ENCODE assay signal across 29 mouse cellular contexts in the genomic region with DNA sequence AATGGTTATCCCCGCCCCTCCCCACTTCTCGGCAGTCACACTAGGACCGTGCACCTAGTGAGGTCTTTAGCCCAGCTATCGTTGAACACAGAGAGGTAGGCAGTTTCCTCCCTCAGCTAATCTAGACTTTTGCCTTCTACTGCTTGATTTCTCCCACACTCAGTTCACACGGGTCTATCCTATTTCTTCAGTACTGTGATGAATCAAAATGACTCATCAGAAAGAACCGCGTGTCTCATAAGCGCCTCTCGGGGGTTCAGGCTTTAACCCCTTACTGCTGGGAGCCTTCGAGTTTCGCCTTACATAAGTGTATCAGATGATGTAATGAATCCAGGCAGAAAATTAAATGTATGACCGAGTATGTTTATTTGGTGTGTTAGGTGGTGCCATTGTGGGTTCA. TPM values are rescaled to one million over a fixed set of nuclear protein-coding genes. Genes with fewer than 3 reads are reported as not detected.
DNase-seq lines count a peak whose midpoint lies in the region; ATAC-seq and TF ChIP-seq lines count a peak whose summit lies in the region.
"Had no signal": no experiment of that assay in that cellular context is flagged by ENCODE, and none has a peak within 500 bp of the region (broad histone marks: within the 10 kb centered on the region; RNA-seq: fewer than 3 reads in every experiment).

No protein-coding gene starts in this region.

- no peak for ATAC-seq in intestine, embryonic 14.5 days (replicated peaks; ENCODE audit: low FRiP score, low TSS enrichment, low read depth)
- ATAC-seq in intestine, embryonic 16.5 days, result no peak
- ATAC-seq in CD4-positive, CD25-positive, alpha-beta regulatory T cell, adult 4 months, result peak; percentile 57
- ATAC-seq: hindbrain, embryonic 16.5 days; lung, postnatal 0 days had no signal

- H3K27me3 ChIP-seq in intestine, embryonic 14.5 days (replicated peaks; ENCODE audit: control insufficient read depth, insufficient read depth, low read length), result no peaks in the 10 kb centered on the region
- H3K27me3 ChIP-seq in intestine, embryonic 16.5 days (replicated peaks; ENCODE audit: control insufficient read depth, insufficient read depth, low read length), result no peaks in the 10 kb centered on the region
- H3K27me3 ChIP-seq in myocyte (ENCODE audit: control insufficient read depth, insufficient read depth, insufficient read length), result no peaks in the 10 kb centered on the region
- H3K27me3 ChIP-seq: heart, embryonic 15.5 days; stomach, embryonic 15.5 days had no signal

- H3K4me2 ChIP-seq in intestine, embryonic 14.5 days (ENCODE audit: low read length), result no peak overlapping the region
- H3K4me2 ChIP-seq in intestine, embryonic 16.5 days (ENCODE audit: low read depth, low read length), result no peak overlapping the region
- H3K4me2 ChIP-seq in myocyte (ENCODE audit: low read depth), result peak overlapping the region; percentile 83
- H3K4me2 ChIP-seq: embryonic facial prominence, embryonic 12.5 days; heart, embryonic 15.5 days; stomach, embryonic 15.5 days had no signal

- no peaks in the 10 kb centered on the region for H3K9me3 ChIP-seq in intestine, embryonic 14.5 days (ENCODE audit: control insufficient read depth, low read length)
- H3K9me3 ChIP-seq in intestine, embryonic 16.5 days (ENCODE audit: control insufficient read depth, low read length), result no peaks in the 10 kb centered on the region
- H3K9me3 ChIP-seq: embryonic facial prominence, embryonic 12.5 days; forebrain, embryonic 10.5 days; heart, embryonic 15.5 days; stomach, embryonic 15.5 days had no signal

- WGBS in intestine, embryonic 14.5 days, result 53% methylated on average over 12 of the region's 12 CpGs
- 54% methylated on average over 12 of the region's 12 CpGs for WGBS in intestine, embryonic 16.5 days

- H3K9ac ChIP-seq in intestine, embryonic 14.5 days (ENCODE audit: low read length), result no peak overlapping the region
- no peak overlapping the region for H3K9ac ChIP-seq in intestine, embryonic 16.5 days (ENCODE audit: low read depth, low read length)
- H3K9ac ChIP-seq: embryonic facial prominence, embryonic 12.5 days; heart, embryonic 15.5 days; stomach, embryonic 15.5 days had no signal

- H3K4me3 ChIP-seq in intestine, embryonic 14.5 days (ENCODE audit: low read depth, low read length), result no peak overlapping the region
- H3K4me3 ChIP-seq in intestine, embryonic 16.5 days (ENCODE audit: low read length), result no peak overlapping the region
- H3K4me3 ChIP-seq in myocyte, result no peak overlapping the region
- H3K4me3 ChIP-seq: embryonic facial prominence, embryonic 12.5 days; forebrain, embryonic 10.5 days; heart, embryonic 15.5 days; layer of hippocampus, adult 2 months; stomach, embryonic 15.5 days had no signal

- TF ChIP-seq POLR2A in myocyte (IDR thresholded peaks at IDR 0.05; ENCODE audit: insufficient read length, low read depth), result no peak

- H3K27ac ChIP-seq in intestine, embryonic 14.5 days (ENCODE audit: low read depth), result no peak overlapping the region
- no peak overlapping the region for H3K27ac ChIP-seq in intestine, embryonic 16.5 days (ENCODE audit: low read length)
- H3K27ac ChIP-seq: embryonic facial prominence, embryonic 12.5 days; forebrain, embryonic 10.5 days; heart, embryonic 15.5 days; kidney, postnatal 0 days; layer of hippocampus, adult 2 months; stomach, embryonic 15.5 days had no signal

- H3ac ChIP-seq in myocyte (ENCODE audit: control insufficient read depth, insufficient read length), result no peak overlapping the region

- H3K4me1 ChIP-seq in intestine, embryonic 14.5 days (replicated peaks; ENCODE audit: control insufficient read depth, insufficient read depth, low read length), result peaks cover 5% of the 10 kb centered on the region; the same call in 1 of the 2 replicates
- H3K4me1 ChIP-seq in intestine, embryonic 16.5 days (ENCODE audit: control insufficient read depth, insufficient read depth, low read length), result no peaks in the 10 kb centered on the region
- H3K4me1 ChIP-seq: heart, embryonic 15.5 days; stomach, embryonic 15.5 days had no signal

- no peaks in the 10 kb centered on the region for H3K36me3 ChIP-seq in intestine, embryonic 14.5 days (ENCODE audit: control insufficient read depth, insufficient read depth, low read length)
- H3K36me3 ChIP-seq in intestine, embryonic 16.5 days (ENCODE audit: control insufficient read depth, insufficient read depth, low read length), result no peaks in the 10 kb centered on the region
- no peaks in the 10 kb centered on the region for H3K36me3 ChIP-seq in myocyte (ENCODE audit: control insufficient read depth, insufficient read depth)
- H3K36me3 ChIP-seq: embryonic facial prominence, embryonic 12.5 days; forebrain, embryonic 10.5 days; heart, embryonic 15.5 days; stomach, embryonic 15.5 days had no signal

- DNase-seq in intestine, embryonic 14.5 days (ENCODE audit: low spot score), result peak; percentile 41
- DNase-seq in brain, adult 2 months (ENCODE audit: low read depth, low spot score), result peak; percentile 60
- no peak for DNase-seq in layer of hippocampus, adult 18-20 months (ENCODE audit: low spot score in 2 of 2)
- no peak for DNase-seq in gastrocnemius, postnatal 25 days
- no peak for DNase-seq in cerebellum, postnatal 10 days
- DNase-seq: adrenal gland, postnatal 25 days; cerebellum, adult 18-20 months; gastrocnemius, postnatal 10 days; heart, adult 18-20 months; heart, postnatal 4 days; kidney, adult 18-20 months; midbrain, embryonic 14.5 days; right cerebral cortex, postnatal 25 days; thymus, postnatal 14 days had no signal

- no peaks in the 10 kb centered on the region for H3K79me2 ChIP-seq in myocyte (ENCODE audit: control insufficient read depth, insufficient read depth)

TF ChIP-seq in myocyte, 11 proteins besides CTCF, POLR2A, EP300 and RAD21:
- no peak for TF ChIP-seq REST (IDR thresholded peaks at IDR 0.05; ENCODE audit: insufficient read depth, insufficient read length)
- TF ChIP-seq MYOG (IDR thresholded peaks at IDR 0.05; ENCODE audit: control insufficient read depth in 1 of 3, insufficient read depth in 1 of 3, insufficient read length in 2 of 3, low read depth in 2 of 3), result no peak
- TF ChIP-seq CEBPB (IDR thresholded peaks at IDR 0.05; ENCODE audit: insufficient read depth, poor library complexity, severe bottlenecking), result no peak
- no peak for TF ChIP-seq USF1 (IDR thresholded peaks at IDR 0.05; ENCODE audit: low read depth)
- no peak for TF ChIP-seq TCF12 (IDR thresholded peaks at IDR 0.05; ENCODE audit: insufficient read depth, poor library complexity, severe bottlenecking)
- TF ChIP-seq E2F4 (IDR thresholded peaks at IDR 0.05; ENCODE audit: insufficient read depth), result no peak
- no peak for TF ChIP-seq MAX (IDR thresholded peaks at IDR 0.05; ENCODE audit: low read depth)
- no peak for TF ChIP-seq MYOD1 (IDR thresholded peaks at IDR 0.05; ENCODE audit: control insufficient read depth in 1 of 3, insufficient read length in 2 of 3, low read depth in 2 of 3)
- TF ChIP-seq SRF (IDR thresholded peaks at IDR 0.05; ENCODE audit: control insufficient read depth, insufficient read length, low read depth), result no peak
- TF ChIP-seq POLR2AphosphoS2 (IDR thresholded peaks at IDR 0.05; ENCODE audit: insufficient read length, low read depth), result no peak
- no peak for TF ChIP-seq TCF3 (IDR thresholded peaks at IDR 0.05; ENCODE audit: insufficient read length, low read depth)

RNA-seq across cellular contexts. Expression of gene Cyp26c1, which starts 12.0 kb away (rescaled TPM):
- polyA plus RNA-seq in intestine, embryonic 14.5 days (2014; fragmentation: Nextera tagmentation; extraction: Ambion mirVana), result not detected in 2 replicates
- polyA plus RNA-seq in intestine, embryonic 16.5 days (2015; fragmentation: Nextera tagmentation; extraction: Ambion mirVana), result not detected in 2 replicates
- polyA plus RNA-seq in CD4-positive, CD25-positive, alpha-beta regulatory T cell, adult 4 months (2017; shearing (Covaris generic)), result not detected
- 0.17 TPM for polyA plus RNA-seq in myocyte (2012; fragmentation: generic; extraction: Trizol)
- not detected for total RNA-seq in layer of hippocampus, adult 18-20 months (2021)
- total RNA-seq in gastrocnemius, postnatal 25 days (2021), result under 1 TPM in 1 of 2 experiments, not detected in 1; 0.16 TPM
- total RNA-seq: adrenal gland, postnatal 25 days; heart, postnatal 4 days; megakaryocyte, adult 5-6 weeks had no signal
- polyA plus RNA-seq: frontal cortex, adult 2 months; heart, embryonic 15.5 days; hindbrain, embryonic 16.5 days; kidney, postnatal 0 days; liver, embryonic 16.5 days; lung, postnatal 0 days; midbrain, embryonic 14.5 days; neural tube, embryonic 14.5 days had no signal

RNA-seq across cellular contexts. Expression of gene Cyp26a1, which starts 24.2 kb away (rescaled TPM):
- 2.4 and 2.5 TPM in 2 replicates for polyA plus RNA-seq in intestine, embryonic 14.5 days (2014; fragmentation: Nextera tagmentation; extraction: Ambion mirVana)
- 0.45 and 0.82 TPM in 2 replicates for polyA plus RNA-seq in intestine, embryonic 16.5 days (2015; fragmentation: Nextera tagmentation; extraction: Ambion mirVana)
- not detected for polyA plus RNA-seq in CD4-positive, CD25-positive, alpha-beta regulatory T cell, adult 4 months (2017; shearing (Covaris generic))
- 0.35 TPM for polyA plus RNA-seq in myocyte (2012; fragmentation: generic; extraction: Trizol)
- under 1 TPM; 0.61 to 0.99 TPM for total RNA-seq in layer of hippocampus, adult 18-20 months (2021)
- under 1 TPM in 1 of 2 experiments, not detected in 1; 0.38 TPM for total RNA-seq in gastrocnemius, postnatal 25 days (2021)
- total RNA-seq: adrenal gland, postnatal 25 days; heart, adult 18-20 months had no signal
- polyA plus RNA-seq: liver, embryonic 16.5 days; midbrain, embryonic 14.5 days; neural tube, embryonic 14.5 days had no signal

Comparison
In these comparisons a context has a peak if more than half of its experiments do, and no peak if none do; other contexts are left out.
1. DNase-seq: peak in intestine, embryonic 14.5 days (single experiment) and brain, adult 2 months (single experiment); none in layer of hippocampus, adult 18-20 months (0 of 2), gastrocnemius, postnatal 25 days (single experiment) and cerebellum, postnatal 10 days (0 of 2).